Mouse (Mus musculus) megakaryocyte, embryonic 14.5 days (primary cell): ENCODE measurements around the gene Arnt2. TPM values are rescaled to one million over a fixed set of nuclear protein-coding genes. Genes with fewer than 3 reads are reported as not detected.

ENCODE experiments used
- H3K27me3 ChIP-seq: replicated peaks from 2 replicates; pipeline ENCODE3; 2012; ENCODE audit warnings: inconsistent platforms
- H3K36me3 ChIP-seq: replicated peaks from 2 replicates; pipeline ENCODE3; 2012; ENCODE audit warnings: low read length, inconsistent platforms, mixed read lengths
- H3K4me1 ChIP-seq: 2 replicates; pipeline ENCODE4 v1.6.1; 2012; ENCODE audit warnings: inconsistent platforms
- H3K4me3 ChIP-seq: replicated peaks from 2 replicates; pipeline ENCODE3; 2012; ENCODE audit warnings: moderate library complexity, mild to moderate bottlenecking, inconsistent platforms
- H3K9me3 ChIP-seq: 2 replicates; pipeline ENCODE4 v1.6.1; 2012; ENCODE audit warnings: inconsistent platforms
- FLI1 ChIP-seq: IDR thresholded peaks from 2 replicates; pipeline ENCODE4 v1.6.1; 2012; ENCODE audit warnings: low read length, inconsistent platforms, mixed read lengths
- GATA1 ChIP-seq: IDR thresholded peaks from 3 replicates; pipeline ENCODE4 v1.6.1; 2012; ENCODE audit warnings: mixed read lengths, low read length, inconsistent platforms, borderline replicate concordance
- polyA plus RNA-seq: library from polyadenylated mRNA; stranded (reverse); fragments of >175 nt; gene quantifications from 2 replicates; pipeline ENCODE4 v1.2.3, GENCODE M21; 2012; ENCODE audit warnings: low replicate concordance; ENCODE audit not compliant: insufficient read depth

The Arnt2 gene
- polyA plus RNA-seq, 1 experiment, result not detected

DNA sequence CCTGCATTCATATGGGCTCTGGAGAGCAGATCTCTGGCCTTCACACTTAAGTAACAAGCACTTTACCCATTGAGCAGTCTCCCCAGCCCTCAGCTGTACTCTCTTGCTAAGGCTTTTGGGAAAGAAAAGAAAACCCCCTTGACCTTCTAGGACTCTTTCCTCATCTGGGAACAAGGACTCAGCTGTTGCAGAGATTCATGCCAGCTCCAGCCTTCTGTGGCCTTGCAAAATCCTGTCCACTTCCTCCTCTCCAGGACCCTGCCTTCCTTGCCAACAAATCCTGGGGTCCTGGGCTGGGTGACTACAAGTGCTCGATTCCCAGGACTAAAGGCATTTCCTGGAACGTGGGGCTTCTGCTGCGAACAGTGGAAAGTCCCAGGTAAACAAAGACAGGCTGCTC lies 169.6 kb downstream of the Arnt2 start:
- Histone ChIP-seq H3K9me3 (no peaks in the 10 kb centered on the region), H3K27me3 (peaks cover 26% of the 10 kb centered on the region), H3K36me3 (no peaks in the 10 kb centered on the region), H3K4me3 (no peak overlapping the region), H3K4me1 (no peaks in the 10 kb centered on the region)
- TF ChIP-seq GATA1, result no peak
- TF ChIP-seq FLI1, result no peak

DNA sequence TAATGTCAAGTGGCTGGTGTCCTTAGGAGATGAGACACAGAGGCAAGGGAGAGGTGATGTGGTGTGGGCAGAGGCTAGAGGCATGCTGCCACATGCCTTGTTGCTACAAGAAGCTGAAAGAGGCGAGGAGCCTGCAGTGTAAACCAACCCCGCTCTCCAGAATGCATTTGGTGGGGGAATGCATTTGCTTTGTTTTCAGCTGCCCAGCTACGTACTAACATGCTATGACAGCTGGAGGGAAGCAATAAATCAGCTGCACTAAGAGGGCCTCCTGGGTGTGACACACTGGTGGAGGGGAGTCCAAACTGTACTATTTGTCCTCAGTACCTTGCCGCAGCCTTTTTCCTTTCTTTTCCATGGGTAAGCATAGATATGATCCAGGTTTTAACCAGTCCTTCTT lies 172.3 kb downstream of the Arnt2 start:
- Histone ChIP-seq H3K4me3 (no peak overlapping the region), H3K27me3 (peaks cover 21% of the 10 kb centered on the region), H3K36me3 (no peaks in the 10 kb centered on the region), H3K9me3 (no peaks in the 10 kb centered on the region), H3K4me1 (no peaks in the 10 kb centered on the region)
- TF ChIP-seq FLI1 (no peak), GATA1 (no peak)

- Histone ChIP-seq H3K9me3 (no peaks in the 10 kb centered on the region), H3K27me3 (peaks cover 5% of the 10 kb centered on the region), H3K36me3 (no peaks in the 10 kb centered on the region), H3K4me3 (no peak overlapping the region), H3K4me1 (no peaks in the 10 kb centered on the region)
- TF ChIP-seq FLI1 (no peak), GATA1 (no peak)
Measured at GRCm38 (mm10) chr7:84231396-84231795, 178.6 kb downstream of the Arnt2 start.

- Histone ChIP-seq H3K27me3 (peaks cover 5% of the 10 kb centered on the region), H3K36me3 (no peaks in the 10 kb centered on the region), H3K9me3 (no peaks in the 10 kb centered on the region), H3K4me1 (no peaks in the 10 kb centered on the region), H3K4me3 (no peak overlapping the region)
- TF ChIP-seq GATA1, result no peak
- no peak for TF ChIP-seq FLI1
Measured at GRCm38 (mm10) chr7:84227652-84228051, 182.3 kb downstream of the Arnt2 start.

DNA sequence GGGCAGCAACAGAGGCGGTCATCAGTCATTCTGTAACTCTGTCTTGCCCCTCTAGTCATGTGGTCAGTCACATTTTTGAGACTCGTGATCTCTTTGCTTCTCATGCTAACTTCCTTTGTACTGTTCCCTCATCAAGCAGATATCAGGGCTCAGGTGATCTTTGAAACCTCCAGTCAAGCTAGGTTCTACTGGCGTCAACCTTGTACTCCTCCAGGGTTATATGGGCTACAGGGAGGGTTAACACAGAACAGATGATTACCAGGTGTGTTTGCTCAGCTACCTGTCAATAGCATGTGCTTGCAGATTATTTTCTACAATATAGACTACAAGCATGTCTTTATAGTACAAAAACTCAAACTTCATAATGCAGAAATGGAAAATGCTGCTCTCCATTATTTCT lies 183.1 kb downstream of the Arnt2 start:
- Histone ChIP-seq H3K36me3 (no peaks in the 10 kb centered on the region), H3K9me3 (no peaks in the 10 kb centered on the region), H3K4me3 (no peak overlapping the region), H3K27me3 (peaks cover 2% of the 10 kb centered on the region), H3K4me1 (no peaks in the 10 kb centered on the region)
- no peak for TF ChIP-seq GATA1
- no peak for TF ChIP-seq FLI1

GRCm38 (mm10) chr7:84212112-84212511 lies 197.9 kb downstream of the Arnt2 start:
- H3K4me1 ChIP-seq, result peaks cover 24% of the 10 kb centered on the region
- H3K36me3 ChIP-seq, result no peaks in the 10 kb centered on the region
- peaks cover 27% of the 10 kb centered on the region for H3K27me3 ChIP-seq
- no peaks in the 10 kb centered on the region for H3K9me3 ChIP-seq
- H3K4me3 ChIP-seq, result no peak overlapping the region
- TF ChIP-seq GATA1 (no peak), FLI1 (no peak)

- H3K9me3 ChIP-seq, result no peaks in the 10 kb centered on the region
- TF ChIP-seq FLI1 (no peak), GATA1 (no peak)
- no peak overlapping the region for H3K4me3 ChIP-seq
- no peaks in the 10 kb centered on the region for H3K36me3 ChIP-seq
- H3K27me3 ChIP-seq, result peaks cover 31% of the 10 kb centered on the region
- peaks cover 24% of the 10 kb centered on the region for H3K4me1 ChIP-seq
Measured at GRCm38 (mm10) chr7:84210585-84211291, 199.2 kb downstream of the Arnt2 start.

- Histone ChIP-seq H3K4me3 (no peak overlapping the region), H3K9me3 (no peaks in the 10 kb centered on the region), H3K4me1 (peaks cover 8% of the 10 kb centered on the region), H3K36me3 (no peaks in the 10 kb centered on the region), H3K27me3 (peaks cover 46% of the 10 kb centered on the region)
- TF ChIP-seq GATA1 (no peak), FLI1 (no peak)
Measured at GRCm38 (mm10) chr7:84203981-84204380, 206.0 kb downstream of the Arnt2 start.

- H3K9me3 ChIP-seq, result no peaks in the 10 kb centered on the region
- no peak for TF ChIP-seq FLI1
- no peak for TF ChIP-seq GATA1
- H3K4me1 ChIP-seq, result peaks cover 11% of the 10 kb centered on the region
- H3K4me3 ChIP-seq, result no peak overlapping the region
- no peaks in the 10 kb centered on the region for H3K36me3 ChIP-seq
- peaks cover 50% of the 10 kb centered on the region for H3K27me3 ChIP-seq
Measured at GRCm38 (mm10) chr7:84201151-84202068, 208.6 kb downstream of the Arnt2 start.
